Mouse (Mus musculus) midbrain, postnatal 0 days (tissue): ENCODE measurements around the gene Tubg2. TPM values are rescaled to one million over a fixed set of nuclear protein-coding genes. Genes with fewer than 3 reads are reported as not detected.

Source experiments
- ATAC-seq: fragments of 200-750 bp; cut with Nextera tagmentation; 2 replicates; pipeline ENCODE4 v1.8.0; 2017; ENCODE audit warnings: moderate number of reproducible peaks, mild to moderate bottlenecking, moderate TSS enrichment, moderate library complexity; ENCODE audit not compliant: low FRiP score
- DNase-seq: peaks from one replicate; pipeline ENCODE4 v3.0.0-alpha.2; 2015; ENCODE audit warnings: low spot score
- H3K27ac ChIP-seq: fragments of 300-500 bp; sonication (generic); 2 replicates; pipeline ENCODE4 v1.5.1; 2014; ENCODE audit warnings: low read depth, mild to moderate bottlenecking, low read length, mixed read lengths
- H3K27me3 ChIP-seq: fragments of 300-500 bp; sonication (generic); 2 replicates; pipeline ENCODE4 v1.6.1; 2014; ENCODE audit warnings: low read length, control low read depth, mixed read lengths; ENCODE audit not compliant: insufficient read depth
- H3K36me3 ChIP-seq: fragments of 300-500 bp; sonication (generic); 2 replicates; pipeline ENCODE4 v1.6.1; 2014; ENCODE audit warnings: low read length, control low read depth, mixed read lengths; ENCODE audit not compliant: insufficient read depth
- H3K4me1 ChIP-seq: fragments of 300-500 bp; sonication (generic); 2 replicates; pipeline ENCODE4 v1.6.1; 2014; ENCODE audit warnings: mild to moderate bottlenecking, control low read depth, antibody characterized with exemption, low read length, mixed read lengths; ENCODE audit not compliant: insufficient read depth
- H3K4me2 ChIP-seq: fragments of 300-500 bp; sonication (generic); 2 replicates; pipeline ENCODE4 v1.6.1; 2014; ENCODE audit warnings: low read depth, mild to moderate bottlenecking, low read length, mixed read lengths; ENCODE audit not compliant: poor library complexity, severe bottlenecking
- H3K4me3 ChIP-seq: fragments of 300-500 bp; sonication (generic); 2 replicates; pipeline ENCODE4 v1.5.1; 2014; ENCODE audit warnings: low read depth, mild to moderate bottlenecking, low read length, moderate library complexity
- H3K9ac ChIP-seq: fragments of 300-500 bp; sonication (generic); replicated peaks from 2 replicates; pipeline ENCODE4 v1.6.1; 2014; ENCODE audit warnings: mild to moderate bottlenecking, low read length, moderate library complexity, mixed read lengths; ENCODE audit not compliant: poor library complexity, severe bottlenecking
- H3K9me3 ChIP-seq: fragments of 300-500 bp; sonication (generic); 2 replicates; pipeline ENCODE4 v1.6.1; 2016; ENCODE audit warnings: low read length, control low read depth
- CTCF ChIP-seq: IDR thresholded peaks from 2 replicates; pipeline ENCODE4 v1.5.1; 2016; ENCODE audit warnings: antibody characterized with exemption, mild to moderate bottlenecking
- WGBS: fragments of 180-500 bp; shearing (Covaris S2); extraction: QIAGEN DNeasy Blood & Tissue Kit; methylation state at CpG from one replicate; pipeline ENCODE4 v1.1.7; 2014; 5-methylcytosine and 5-hydroxymethylcytosine counted together
- polyA plus RNA-seq: library from polyadenylated mRNA; unstranded; fragments of >200 nt; fragmentation: Nextera tagmentation; extraction: Ambion mirVana; gene quantifications from 2 replicates; pipeline ENCODE4 v1.2.1, GENCODE M21; 2015
- total RNA-seq: library from RNA; depleted of rRNA; stranded (reverse); fragments of >200 nt; gene quantifications from 2 replicates; pipeline ENCODE4 v1.2.3, GENCODE M21; 2014

The Tubg2 gene
- total and polyA plus RNA-seq, 2 experiments from 2014 or later = 40.6 to 86.1 TPM

GRCm38 (mm10) chr11:101127075-101127474 is 28.6 kb upstream of the Tubg2 start:
- H3K36me3 ChIP-seq = peaks cover 16% of the 10 kb centered on the region
- DNase-seq (no peak), ATAC-seq (no peak)
- no peak overlapping the region for H3K4me3 ChIP-seq
- no peaks in the 10 kb centered on the region for H3K27me3 ChIP-seq
- no peaks in the 10 kb centered on the region for H3K9me3 ChIP-seq
- no peak overlapping the region for H3K27ac ChIP-seq
- H3K4me1 ChIP-seq = no peaks in the 10 kb centered on the region
- H3K4me2 ChIP-seq = no peak overlapping the region
- peak; percentile 34 for TF ChIP-seq CTCF
- WGBS = 88% methylated on average over 1 of the region's 1 CpGs
- H3K9ac ChIP-seq = no peak overlapping the region

- Histone ChIP-seq H3K4me2 (no peak overlapping the region), H3K4me1 (no peaks in the 10 kb centered on the region), H3K27me3 (no peaks in the 10 kb centered on the region), H3K36me3 (peaks cover 9% of the 10 kb centered on the region), H3K4me3 (no peak overlapping the region), H3K9ac (no peak overlapping the region), H3K9me3 (no peaks in the 10 kb centered on the region), H3K27ac (no peak overlapping the region)
- TF ChIP-seq CTCF = no peak
- DNase-seq (no peak), ATAC-seq (no peak)
- WGBS = 82% methylated on average over 11 of the region's 11 CpGs
These were observed 26.6 kb upstream of the Tubg2 start for GRCm38 (mm10) chr11:101128996-101129577.

GRCm38 (mm10) chr11:101130056-101130756 is 25.5 kb upstream of the Tubg2 start:
- Histone ChIP-seq H3K9ac (no peak overlapping the region), H3K27me3 (no peaks in the 10 kb centered on the region), H3K27ac (no peak overlapping the region), H3K4me2 (no peak overlapping the region), H3K36me3 (peaks cover 9% of the 10 kb centered on the region), H3K4me3 (no peak overlapping the region), H3K4me1 (no peaks in the 10 kb centered on the region), H3K9me3 (no peaks in the 10 kb centered on the region)
- no peak for DNase-seq
- 55% methylated on average over 18 of the region's 18 CpGs for WGBS
- no peak for TF ChIP-seq CTCF
- no peak for ATAC-seq

- TF ChIP-seq CTCF = no peak
- no peak overlapping the region for H3K4me2 ChIP-seq
- no peak for DNase-seq
These were observed 24.5 kb upstream of the Tubg2 start for GRCm38 (mm10) chr11:101131187-101131586.

GRCm38 (mm10) chr11:101131701-101132100 is 24.0 kb upstream of the Tubg2 start:
- DNase-seq = peak; percentile 62
- Histone ChIP-seq H3K4me3 (no peak overlapping the region), H3K9ac (no peak overlapping the region), H3K27ac (no peak overlapping the region), H3K36me3 (no peaks in the 10 kb centered on the region; the same call in 1 of the 2 replicates), H3K4me2 (no peak overlapping the region), H3K9me3 (no peaks in the 10 kb centered on the region), H3K27me3 (no peaks in the 10 kb centered on the region), H3K4me1 (no peaks in the 10 kb centered on the region)
- no peak for ATAC-seq
- TF ChIP-seq CTCF = peak; percentile 57
- WGBS = 87% methylated on average over 6 of the region's 6 CpGs

More at GRCm38 (mm10) chr11:101131187-101131586, 24.5 kb upstream of the Tubg2 start:
- no peak overlapping the region for H3K4me3 ChIP-seq
- H3K4me1 ChIP-seq = no peaks in the 10 kb centered on the region
- H3K9ac ChIP-seq = no peak overlapping the region
- 91% methylated on average over 2 of the region's 2 CpGs for WGBS
- no peak overlapping the region for H3K27ac ChIP-seq
- ATAC-seq = no peak
- H3K27me3 ChIP-seq = no peaks in the 10 kb centered on the region
- H3K9me3 ChIP-seq = no peaks in the 10 kb centered on the region
- peaks cover 5% of the 10 kb centered on the region for H3K36me3 ChIP-seq

GRCm38 (mm10) chr11:101133037-101133436 is 22.7 kb upstream of the Tubg2 start:
- H3K9me3 ChIP-seq = no peaks in the 10 kb centered on the region

More at GRCm38 (mm10) chr11:101133037-101133436, 22.7 kb upstream of the Tubg2 start:
- Histone ChIP-seq H3K9ac (no peak overlapping the region), H3K36me3 (no peaks in the 10 kb centered on the region), H3K4me1 (no peaks in the 10 kb centered on the region), H3K27me3 (no peaks in the 10 kb centered on the region), H3K27ac (no peak overlapping the region), H3K4me2 (no peak overlapping the region), H3K4me3 (no peak overlapping the region)
- no peak for DNase-seq
- 83% methylated on average over 12 of the region's 12 CpGs for WGBS
- TF ChIP-seq CTCF = no peak
- ATAC-seq = no peak
